Mouse (Mus musculus) forebrain, embryonic 14.5 days (tissue): ENCODE measurements at regions not wholly inside any gene's neighbourhood (a gene's known extent, or its start where the extent isn't known, plus 50 kb on each side); places are given as distances from the start of the nearest gene placed in this dataset.

Experiments
- ATAC-seq: fragments of 200-750 bp; cut with Nextera tagmentation; 2 replicates; pipeline ENCODE4 v1.8.0; 2017; ENCODE audit warnings: mild to moderate bottlenecking, moderate library complexity
- DNase-seq: peaks from one replicate; pipeline ENCODE4 v3.0.0-alpha.2; 2015; ENCODE audit warnings: low spot score
- H3K27ac ChIP-seq: fragments of 300-500 bp; sonication (generic); 2 replicates; pipeline ENCODE4 v1.5.1; 2014; ENCODE audit warnings: low read depth, mild to moderate bottlenecking, control low read depth, low read length, moderate library complexity
- H3K27me3 ChIP-seq: fragments of 300-500 bp; sonication (generic); replicated peaks from 2 replicates; pipeline ENCODE4 v1.6.1; 2014; ENCODE audit warnings: low read length, control low read depth, mixed read lengths; ENCODE audit not compliant: control insufficient read depth, insufficient read depth
- H3K36me3 ChIP-seq: fragments of 300-500 bp; sonication (generic); 2 replicates; pipeline ENCODE4 v1.6.1; 2014; ENCODE audit warnings: low read length, control low read depth; ENCODE audit not compliant: control insufficient read depth, insufficient read depth
- H3K4me1 ChIP-seq: fragments of 300-500 bp; sonication (generic); 2 replicates; pipeline ENCODE4 v1.6.1; 2014; ENCODE audit warnings: antibody characterized with exemption, low read length, control low read depth; ENCODE audit not compliant: control insufficient read depth, insufficient read depth
- H3K4me2 ChIP-seq: fragments of 300-500 bp; sonication (generic); 2 replicates; pipeline ENCODE4 v1.6.1; 2014; ENCODE audit warnings: mild to moderate bottlenecking, control low read depth, low read length
- H3K4me3 ChIP-seq: fragments of 300-500 bp; sonication (generic); 2 replicates; pipeline ENCODE4 v1.5.1; 2014; ENCODE audit warnings: low read depth, low read length, control low read depth
- H3K9ac ChIP-seq: fragments of 300-500 bp; sonication (generic); 2 replicates; pipeline ENCODE4 v1.6.1; 2014; ENCODE audit warnings: mild to moderate bottlenecking, low read length, control low read depth, moderate library complexity
- H3K9me3 ChIP-seq: fragments of 300-500 bp; sonication (generic); replicated peaks from 2 replicates; pipeline ENCODE4 v1.6.1; 2016; ENCODE audit warnings: low read length, control low read depth, mixed read lengths; ENCODE audit not compliant: control insufficient read depth
- WGBS: fragments of 180-500 bp; shearing (Covaris S2); extraction: QIAGEN DNeasy Blood & Tissue Kit; methylation state at CpG from one replicate; pipeline ENCODE4 v1.1.7; 2014; 5-methylcytosine and 5-hydroxymethylcytosine counted together

GRCm38 (mm10) chr9:35336701-35337055 is 69.0 kb downstream of the Rpusd4 start:
- no peaks in the 10 kb centered on the region for H3K36me3 ChIP-seq
- peaks cover 52% of the 10 kb centered on the region for H3K4me1 ChIP-seq
- H3K9me3 ChIP-seq = no peaks in the 10 kb centered on the region
- DNase-seq (no peak), ATAC-seq (no peak)
- WGBS = 60% methylated on average over 5 of the region's 5 CpGs
- H3K4me3 ChIP-seq = no peak overlapping the region
- H3K27me3 ChIP-seq = no peaks in the 10 kb centered on the region
- H3K4me2 ChIP-seq = 0 out of 2 replicates have a peak overlapping the region, but pooled peaks have one; percentile 22
- no peak overlapping the region for H3K9ac ChIP-seq
- peak overlapping the region; percentile 41; the same call in 1 of the 2 replicates for H3K27ac ChIP-seq

- Histone ChIP-seq H3K36me3 (no peaks in the 10 kb centered on the region), H3K9me3 (no peaks in the 10 kb centered on the region), H3K4me2 (no peak overlapping the region), H3K27ac (no peak overlapping the region), H3K4me3 (no peak overlapping the region), H3K9ac (no peak overlapping the region), H3K4me1 (peaks cover 42% of the 10 kb centered on the region), H3K27me3 (no peaks in the 10 kb centered on the region)
- WGBS = 85% methylated on average over 5 of the region's 5 CpGs
- DNase-seq (no peak), ATAC-seq (no peak)
Observed at GRCm38 (mm10) chr9:35338858-35339257, 71.2 kb downstream of the Rpusd4 start.

- no peak overlapping the region for H3K9ac ChIP-seq
- no peak for DNase-seq
- peaks cover 40% of the 10 kb centered on the region for H3K4me1 ChIP-seq
- H3K27me3 ChIP-seq = no peaks in the 10 kb centered on the region
- H3K4me2 ChIP-seq = no peak overlapping the region
- no peak for ATAC-seq
- 78% methylated on average over 10 of the region's 10 CpGs for WGBS
- no peak overlapping the region for H3K27ac ChIP-seq
- H3K9me3 ChIP-seq = no peaks in the 10 kb centered on the region
- H3K36me3 ChIP-seq = no peaks in the 10 kb centered on the region
- no peak overlapping the region for H3K4me3 ChIP-seq
Observed at GRCm38 (mm10) chr9:35339492-35340262, 72.0 kb downstream of the Rpusd4 start.

- Histone ChIP-seq H3K36me3 (no peaks in the 10 kb centered on the region), H3K27me3 (no peaks in the 10 kb centered on the region), H3K9ac (no peak overlapping the region), H3K4me2 (no peak overlapping the region), H3K27ac (no peak overlapping the region), H3K4me1 (peaks cover 37% of the 10 kb centered on the region), H3K9me3 (no peaks in the 10 kb centered on the region), H3K4me3 (no peak overlapping the region)
- DNase-seq = no peak
- WGBS = 94% methylated on average over 4 of the region's 4 CpGs
- no peak for ATAC-seq
Observed at GRCm38 (mm10) chr9:35340263-35340573, 72.6 kb downstream of the Rpusd4 start.

GRCm38 (mm10) chr9:35340811-35341210 is 73.1 kb downstream of the Rpusd4 start:
- DNase-seq (no peak), ATAC-seq (no peak)
- Histone ChIP-seq H3K36me3 (no peaks in the 10 kb centered on the region), H3K4me2 (no peak overlapping the region), H3K4me3 (no peak overlapping the region), H3K4me1 (peaks cover 31% of the 10 kb centered on the region), H3K9me3 (no peaks in the 10 kb centered on the region), H3K9ac (no peak overlapping the region), H3K27me3 (no peaks in the 10 kb centered on the region), H3K27ac (no peak overlapping the region)
- 35% methylated on average over 3 of the region's 3 CpGs for WGBS

- Histone ChIP-seq H3K4me1 (peaks cover 26% of the 10 kb centered on the region), H3K9me3 (no peaks in the 10 kb centered on the region), H3K4me3 (no peak overlapping the region), H3K27me3 (no peaks in the 10 kb centered on the region), H3K27ac (no peak overlapping the region), H3K4me2 (no peak overlapping the region), H3K36me3 (no peaks in the 10 kb centered on the region), H3K9ac (no peak overlapping the region)
- ATAC-seq = no peak
- 64% methylated on average over 5 of the region's 5 CpGs for WGBS
- no peak for DNase-seq
Observed at GRCm38 (mm10) chr9:35341386-35341785, 73.7 kb downstream of the Rpusd4 start.

- 36% methylated on average over 2 of the region's 2 CpGs for WGBS
- Histone ChIP-seq H3K27me3 (no peaks in the 10 kb centered on the region), H3K4me2 (no peak overlapping the region), H3K4me1 (peaks cover 20% of the 10 kb centered on the region), H3K36me3 (no peaks in the 10 kb centered on the region), H3K4me3 (no peak overlapping the region), H3K9ac (no peak overlapping the region), H3K27ac (no peak overlapping the region; the same call in 1 of the 2 replicates), H3K9me3 (no peaks in the 10 kb centered on the region)
- DNase-seq (no peak), ATAC-seq (peak; percentile 69)
Observed at GRCm38 (mm10) chr9:35342436-35342835, 74.8 kb downstream of the Rpusd4 start.

- DNase-seq = no peak
- no peaks in the 10 kb centered on the region for H3K36me3 ChIP-seq
- H3K4me1 ChIP-seq = peaks cover 20% of the 10 kb centered on the region
- no peak overlapping the region for H3K4me3 ChIP-seq
- H3K9me3 ChIP-seq = no peaks in the 10 kb centered on the region
- ATAC-seq = no peak
- H3K4me2 ChIP-seq = no peak overlapping the region
- no peak overlapping the region for H3K27ac ChIP-seq
- H3K27me3 ChIP-seq = no peaks in the 10 kb centered on the region
- no peak overlapping the region for H3K9ac ChIP-seq
Observed at GRCm38 (mm10) chr9:35343336-35343735, 75.7 kb downstream of the Rpusd4 start.

- Histone ChIP-seq H3K27me3 (no peaks in the 10 kb centered on the region), H3K36me3 (no peaks in the 10 kb centered on the region), H3K9ac (no peak overlapping the region), H3K4me2 (no peak overlapping the region), H3K4me1 (peaks cover 20% of the 10 kb centered on the region), H3K27ac (no peak overlapping the region), H3K4me3 (no peak overlapping the region), H3K9me3 (no peaks in the 10 kb centered on the region)
- ATAC-seq (peak; percentile 47; the same call in 1 of the 2 replicates), DNase-seq (no peak)
- 53% methylated on average over 6 of the region's 6 CpGs for WGBS
Observed at GRCm38 (mm10) chr9:35344374-35344773, 76.6 kb upstream of the Cdon start.
